Mouse (Mus musculus): ENCODE measurements around the gene Fxyd3.

- no peak for TF ChIP-seq ZNF384 (IDR thresholded peaks at IDR 0.05; ENCODE audit: low read depth, low read length)
- no peak for TF ChIP-seq ZC3H11A (IDR thresholded peaks at IDR 0.05; ENCODE audit: borderline replicate concordance, low read depth, low read length)
- no peak for TF ChIP-seq HCFC1 (IDR thresholded peaks at IDR 0.05; ENCODE audit: borderline replicate concordance, insufficient read depth, low read length)
- TF ChIP-seq CHD2 (IDR thresholded peaks at IDR 0.05; ENCODE audit: low read depth, low read length), result no peak
Measured at GRCm38 (mm10) chr7:31050921-31051320, 25.6 kb downstream of the Fxyd3 start.
